Mouse (Mus musculus): ENCODE results near the gene Sycp2l. TPM values are rescaled to one million over a fixed set of nuclear protein-coding genes. Genes with fewer than 3 reads are reported as not detected.

The Sycp2l gene
- polyA plus RNA-seq, 1 experiment from 2014 or later = not detected

GRCm38 (mm10) chr13:41105541-41105940, 8.6 kb upstream of the Sycp2l start:
- ATAC-seq (replicated peaks; ENCODE audit: extremely low read depth, insufficient read depth, low FRiP score) = no peak
- H3K4me1 ChIP-seq (ENCODE audit: control insufficient read depth, insufficient read depth, low read length) = no peaks in the 10 kb centered on the region
- no peak overlapping the region for H3K4me2 ChIP-seq (ENCODE audit: low read depth, low read length)
- 89% methylated on average over 13 of the region's 13 CpGs for WGBS
- H3K27ac ChIP-seq (ENCODE audit: low read length) = no peak overlapping the region
- H3K9ac ChIP-seq (ENCODE audit: low read length) = no peak overlapping the region
- no peaks in the 10 kb centered on the region for H3K36me3 ChIP-seq (ENCODE audit: control insufficient read depth, insufficient read depth)
- H3K9me3 ChIP-seq (replicated peaks; ENCODE audit: control insufficient read depth, low read length) = no peaks in the 10 kb centered on the region
- H3K27me3 ChIP-seq (ENCODE audit: control insufficient read depth, insufficient read depth, low read length) = no peaks in the 10 kb centered on the region
- H3K4me3 ChIP-seq (ENCODE audit: low read length) = no peak overlapping the region

- WGBS = 78% methylated on average over 3 of the region's 3 CpGs
- no peak within 1 kb of the TSS for H3K9ac ChIP-seq (ENCODE audit: low read length)
- H3K4me1 ChIP-seq (ENCODE audit: control insufficient read depth, insufficient read depth, low read length) = no peaks in the 10 kb centered on the region
- no peaks in the 10 kb centered on the region for H3K9me3 ChIP-seq (replicated peaks; ENCODE audit: control insufficient read depth, low read length)
- peaks cover 15% of the 10 kb centered on the region for H3K27me3 ChIP-seq (ENCODE audit: control insufficient read depth, insufficient read depth, low read length)
- no peak within 1 kb of the TSS for H3K27ac ChIP-seq (ENCODE audit: low read length)
- no peak for ATAC-seq (replicated peaks; ENCODE audit: extremely low read depth, insufficient read depth, low FRiP score)
- H3K4me2 ChIP-seq (ENCODE audit: low read depth, low read length) = no peak within 1 kb of the TSS
- no peaks in the 10 kb centered on the region for H3K36me3 ChIP-seq (ENCODE audit: control insufficient read depth, insufficient read depth)
- H3K4me3 ChIP-seq (ENCODE audit: low read length) = no peak within 1 kb of the TSS
Measured at GRCm38 (mm10) chr13:41110935-41111334, 3.2 kb upstream of the Sycp2l start, which contains the start of gene Gcm2. TSS of gene Gcm2 (minus strand) at chr13:41111035.

- ATAC-seq (replicated peaks; ENCODE audit: extremely low read depth, insufficient read depth, low FRiP score) = no peak
- Histone ChIP-seq H3K9me3 (replicated peaks; ENCODE audit: control insufficient read depth, low read length) (no peaks in the 10 kb centered on the region), H3K4me1 (ENCODE audit: control insufficient read depth, insufficient read depth, low read length) (no peaks in the 10 kb centered on the region), H3K27ac (ENCODE audit: low read length) (no peak overlapping the region), H3K4me3 (ENCODE audit: low read length) (no peak overlapping the region), H3K27me3 (ENCODE audit: control insufficient read depth, insufficient read depth, low read length) (peaks cover 4% of the 10 kb centered on the region), H3K36me3 (ENCODE audit: control insufficient read depth, insufficient read depth) (no peaks in the 10 kb centered on the region), H3K9ac (ENCODE audit: low read length) (no peak overlapping the region), H3K4me2 (ENCODE audit: low read depth, low read length) (no peak overlapping the region)
- WGBS = 35% methylated on average over 9 of the region's 9 CpGs
Measured at GRCm38 (mm10) chr13:41119152-41119945, 5.2 kb downstream of the Sycp2l start.

GRCm38 (mm10) chr13:41123666-41124225, 9.6 kb downstream of the Sycp2l start:
- Histone ChIP-seq H3K9ac (ENCODE audit: low read length) (no peak overlapping the region), H3K36me3 (ENCODE audit: control insufficient read depth, insufficient read depth) (no peaks in the 10 kb centered on the region), H3K27me3 (ENCODE audit: control insufficient read depth, insufficient read depth, low read length) (no peaks in the 10 kb centered on the region), H3K4me1 (ENCODE audit: control insufficient read depth, insufficient read depth, low read length) (no peaks in the 10 kb centered on the region), H3K27ac (ENCODE audit: low read length) (no peak overlapping the region), H3K9me3 (replicated peaks; ENCODE audit: control insufficient read depth, low read length) (no peaks in the 10 kb centered on the region), H3K4me3 (ENCODE audit: low read length) (no peak overlapping the region), H3K4me2 (ENCODE audit: low read depth, low read length) (no peak overlapping the region)
- ATAC-seq (replicated peaks; ENCODE audit: extremely low read depth, insufficient read depth, low FRiP score) = no peak
- 90% methylated on average over 6 of the region's 6 CpGs for WGBS

- Histone ChIP-seq H3K4me2 (ENCODE audit: low read depth, low read length) (no peak overlapping the region), H3K4me3 (ENCODE audit: low read length) (no peak overlapping the region), H3K36me3 (ENCODE audit: control insufficient read depth, insufficient read depth) (no peaks in the 10 kb centered on the region), H3K27ac (ENCODE audit: low read length) (no peak overlapping the region), H3K9me3 (replicated peaks; ENCODE audit: control insufficient read depth, low read length) (no peaks in the 10 kb centered on the region), H3K27me3 (ENCODE audit: control insufficient read depth, insufficient read depth, low read length) (no peaks in the 10 kb centered on the region), H3K4me1 (ENCODE audit: control insufficient read depth, insufficient read depth, low read length) (no peaks in the 10 kb centered on the region), H3K9ac (ENCODE audit: low read length) (no peak overlapping the region)
- ATAC-seq (replicated peaks; ENCODE audit: extremely low read depth, insufficient read depth, low FRiP score) = no peak
- WGBS = 74% methylated on average over 8 of the region's 8 CpGs
Measured at GRCm38 (mm10) chr13:41128326-41128725, 14.2 kb downstream of the Sycp2l start.

GRCm38 (mm10) chr13:41129061-41129460, 15.0 kb downstream of the Sycp2l start:
- no peak overlapping the region for H3K4me2 ChIP-seq (ENCODE audit: low read depth, low read length)
- H3K36me3 ChIP-seq (ENCODE audit: control insufficient read depth, insufficient read depth) = no peaks in the 10 kb centered on the region
- H3K4me1 ChIP-seq (ENCODE audit: control insufficient read depth, insufficient read depth, low read length) = no peaks in the 10 kb centered on the region
- ATAC-seq (replicated peaks; ENCODE audit: extremely low read depth, insufficient read depth, low FRiP score) = no peak
- no peak overlapping the region for H3K27ac ChIP-seq (ENCODE audit: low read length)
- 88% methylated on average over 8 of the region's 8 CpGs for WGBS
- no peaks in the 10 kb centered on the region for H3K9me3 ChIP-seq (replicated peaks; ENCODE audit: control insufficient read depth, low read length)
- H3K9ac ChIP-seq (ENCODE audit: low read length) = no peak overlapping the region
- no peak overlapping the region for H3K4me3 ChIP-seq (ENCODE audit: low read length)
- H3K27me3 ChIP-seq (ENCODE audit: control insufficient read depth, insufficient read depth, low read length) = no peaks in the 10 kb centered on the region

- H3K36me3 ChIP-seq (ENCODE audit: control insufficient read depth, insufficient read depth) = no peaks in the 10 kb centered on the region
- H3K27ac ChIP-seq (ENCODE audit: low read length) = no peak overlapping the region
- H3K4me2 ChIP-seq (ENCODE audit: low read depth, low read length) = no peak overlapping the region
- H3K9ac ChIP-seq (ENCODE audit: low read length) = no peak overlapping the region
- no peaks in the 10 kb centered on the region for H3K4me1 ChIP-seq (ENCODE audit: control insufficient read depth, insufficient read depth, low read length)
- ATAC-seq (replicated peaks; ENCODE audit: extremely low read depth, insufficient read depth, low FRiP score) = no peak
- H3K9me3 ChIP-seq (replicated peaks; ENCODE audit: control insufficient read depth, low read length) = no peaks in the 10 kb centered on the region
- WGBS = 10% methylated on average over 6 of the region's 6 CpGs
- no peaks in the 10 kb centered on the region for H3K27me3 ChIP-seq (ENCODE audit: control insufficient read depth, insufficient read depth, low read length)
- H3K4me3 ChIP-seq (ENCODE audit: low read length) = no peak overlapping the region
Measured at GRCm38 (mm10) chr13:41134901-41135300, 20.8 kb downstream of the Sycp2l start.

- Histone ChIP-seq H3K4me1 (ENCODE audit: control insufficient read depth, insufficient read depth, low read length) (no peaks in the 10 kb centered on the region), H3K9ac (ENCODE audit: low read length) (no peak overlapping the region), H3K4me2 (ENCODE audit: low read depth, low read length) (no peak overlapping the region), H3K27ac (ENCODE audit: low read length) (no peak overlapping the region), H3K9me3 (replicated peaks; ENCODE audit: control insufficient read depth, low read length) (no peaks in the 10 kb centered on the region), H3K36me3 (ENCODE audit: control insufficient read depth, insufficient read depth) (no peaks in the 10 kb centered on the region), H3K27me3 (ENCODE audit: control insufficient read depth, insufficient read depth, low read length) (no peaks in the 10 kb centered on the region), H3K4me3 (ENCODE audit: low read length) (no peak overlapping the region)
- 71% methylated on average over 6 of the region's 6 CpGs for WGBS
- ATAC-seq (replicated peaks; ENCODE audit: extremely low read depth, insufficient read depth, low FRiP score) = no peak
Measured at GRCm38 (mm10) chr13:41145433-41145970, 31.4 kb downstream of the Sycp2l start.

- Histone ChIP-seq H3K36me3 (ENCODE audit: control insufficient read depth, insufficient read depth) (no peaks in the 10 kb centered on the region), H3K4me3 (ENCODE audit: low read length) (no peak overlapping the region), H3K4me2 (ENCODE audit: low read depth, low read length) (no peak overlapping the region), H3K9ac (ENCODE audit: low read length) (no peak overlapping the region), H3K27ac (ENCODE audit: low read length) (no peak overlapping the region), H3K9me3 (replicated peaks; ENCODE audit: control insufficient read depth, low read length) (no peaks in the 10 kb centered on the region), H3K4me1 (ENCODE audit: control insufficient read depth, insufficient read depth, low read length) (no peaks in the 10 kb centered on the region), H3K27me3 (ENCODE audit: control insufficient read depth, insufficient read depth, low read length) (no peaks in the 10 kb centered on the region)
- no peak for ATAC-seq (replicated peaks; ENCODE audit: extremely low read depth, insufficient read depth, low FRiP score)
- 72% methylated on average over 10 of the region's 10 CpGs for WGBS
Measured at GRCm38 (mm10) chr13:41146271-41146670, 32.2 kb downstream of the Sycp2l start.
